Mouse (Mus musculus) midbrain, embryonic 12.5 days (tissue): ENCODE measurements around the gene Arrb1. TPM values are rescaled to one million over a fixed set of nuclear protein-coding genes. Genes with fewer than 3 reads are reported as not detected.

Source experiments
- ATAC-seq: fragments of 200-750 bp; cut with Nextera tagmentation; 2 replicates; pipeline ENCODE4 v1.8.0; 2017; ENCODE audit warnings: low read depth, moderate TSS enrichment, moderate library complexity; ENCODE audit not compliant: low FRiP score
- H3K27ac ChIP-seq: fragments of 300-500 bp; sonication (generic); replicated peaks from 2 replicates; pipeline ENCODE4 v1.5.1; 2016; ENCODE audit warnings: mild to moderate bottlenecking
- H3K27me3 ChIP-seq: fragments of 300-500 bp; sonication (generic); 2 replicates; pipeline ENCODE4 v1.6.1; 2016; ENCODE audit warnings: mild to moderate bottlenecking
- H3K36me3 ChIP-seq: fragments of 300-500 bp; sonication (generic); 2 replicates; pipeline ENCODE4 v1.6.1; 2016
- H3K4me1 ChIP-seq: fragments of 300-500 bp; sonication (generic); 2 replicates; pipeline ENCODE4 v1.6.1; 2016
- H3K4me2 ChIP-seq: fragments of 300-500 bp; sonication (generic); replicated peaks from 2 replicates; pipeline ENCODE4 v1.6.1; 2016; ENCODE audit warnings: mild to moderate bottlenecking, moderate library complexity
- H3K4me3 ChIP-seq: fragments of 300-500 bp; sonication (generic); 2 replicates; pipeline ENCODE4 v1.5.1; 2016; ENCODE audit warnings: mild to moderate bottlenecking
- H3K9ac ChIP-seq: fragments of 300-500 bp; sonication (generic); replicated peaks from 2 replicates; pipeline ENCODE4 v1.6.1; 2016; ENCODE audit warnings: mild to moderate bottlenecking, moderate library complexity
- H3K9me3 ChIP-seq: fragments of 300-500 bp; sonication (generic); 2 replicates; pipeline ENCODE4 v1.6.1; 2016; ENCODE audit warnings: mild to moderate bottlenecking
- WGBS: fragments of 180-500 bp; shearing (Covaris S2); methylation state at CpG from one replicate; pipeline ENCODE4 v1.1.7; 2016; 5-methylcytosine and 5-hydroxymethylcytosine counted together
- polyA plus RNA-seq: library from polyadenylated mRNA; unstranded; fragments of >200 nt; fragmentation: Nextera tagmentation; extraction: Ambion mirVana; gene quantifications from 2 replicates; pipeline ENCODE4 v1.2.1, GENCODE M21; 2016

Arrb1 gene
- polyA plus RNA-seq, 1 experiment from 2014 or later, result 13.4 TPM

- Histone ChIP-seq H3K4me2 (no peak overlapping the region), H3K9ac (no peak overlapping the region), H3K9me3 (no peaks in the 10 kb centered on the region), H3K27me3 (peaks cover 40% of the 10 kb centered on the region), H3K4me1 (peaks cover 19% of the 10 kb centered on the region), H3K27ac (no peak overlapping the region), H3K4me3 (no peak overlapping the region), H3K36me3 (no peaks in the 10 kb centered on the region)
- no peak for ATAC-seq
- WGBS, result 56% methylated on average over 7 of the region's 7 CpGs
Observed at GRCm38 (mm10) chr7:99582306-99582705, 47.0 kb downstream of the Arrb1 start.

GRCm38 (mm10) chr7:99582867-99583266, 47.6 kb downstream of the Arrb1 start:
- Histone ChIP-seq H3K36me3 (no peaks in the 10 kb centered on the region), H3K4me1 (peaks cover 22% of the 10 kb centered on the region), H3K27ac (no peak overlapping the region), H3K9me3 (no peaks in the 10 kb centered on the region), H3K4me2 (no peak overlapping the region), H3K4me3 (no peak overlapping the region), H3K27me3 (peaks cover 41% of the 10 kb centered on the region), H3K9ac (no peak overlapping the region)
- 54% methylated on average over 4 of the region's 4 CpGs for WGBS
- no peak for ATAC-seq

GRCm38 (mm10) chr7:99583625-99584024, 48.4 kb downstream of the Arrb1 start:
- Histone ChIP-seq H3K36me3 (no peaks in the 10 kb centered on the region), H3K9me3 (no peaks in the 10 kb centered on the region), H3K4me3 (no peak overlapping the region), H3K4me1 (peaks cover 22% of the 10 kb centered on the region), H3K9ac (no peak overlapping the region), H3K27ac (no peak overlapping the region), H3K27me3 (peaks cover 49% of the 10 kb centered on the region), H3K4me2 (no peak overlapping the region)
- 93% methylated on average over 5 of the region's 5 CpGs for whole genome bisulfite sequencing
- no peak for ATAC-seq

- Histone ChIP-seq H3K9ac (no peak overlapping the region), H3K27me3 (peaks cover 44% of the 10 kb centered on the region), H3K36me3 (no peaks in the 10 kb centered on the region), H3K9me3 (no peaks in the 10 kb centered on the region), H3K4me1 (peaks cover 17% of the 10 kb centered on the region), H3K4me2 (no peak overlapping the region), H3K27ac (no peak overlapping the region), H3K4me3 (no peak overlapping the region)
- 90% methylated on average over 8 of the region's 8 CpGs for WGBS
- ATAC-seq, result no peak
Observed at GRCm38 (mm10) chr7:99585976-99586375, 50.7 kb downstream of the Arrb1 start.

GRCm38 (mm10) chr7:99590064-99590463, 54.8 kb downstream of the Arrb1 start:
- no peaks in the 10 kb centered on the region for H3K9me3 ChIP-seq
- peaks cover 34% of the 10 kb centered on the region for H3K27me3 ChIP-seq
- WGBS, result 4% methylated on average over 3 of the region's 3 CpGs
- H3K27ac ChIP-seq, result no peak overlapping the region
- no peak overlapping the region for H3K4me2 ChIP-seq
- peaks cover 22% of the 10 kb centered on the region for H3K36me3 ChIP-seq
- H3K9ac ChIP-seq, result no peak overlapping the region
- peaks cover 15% of the 10 kb centered on the region for H3K4me1 ChIP-seq
- H3K4me3 ChIP-seq, result no peak overlapping the region
- ATAC-seq, result no peak

- H3K27me3 ChIP-seq, result peaks cover 30% of the 10 kb centered on the region
- no peak for ATAC-seq
- no peak overlapping the region for H3K4me3 ChIP-seq
- peaks cover 15% of the 10 kb centered on the region for H3K4me1 ChIP-seq
- H3K4me2 ChIP-seq, result no peak overlapping the region
- no peak overlapping the region for H3K9ac ChIP-seq
- 65% methylated on average over 5 of the region's 5 CpGs for WGBS
- H3K36me3 ChIP-seq, result peaks cover 25% of the 10 kb centered on the region
- no peak overlapping the region for H3K27ac ChIP-seq
- no peaks in the 10 kb centered on the region for H3K9me3 ChIP-seq
Observed at GRCm38 (mm10) chr7:99590646-99591045, 55.4 kb downstream of the Arrb1 start.

- Histone ChIP-seq H3K27ac (no peak overlapping the region), H3K9ac (no peak overlapping the region), H3K4me2 (no peak overlapping the region), H3K9me3 (no peaks in the 10 kb centered on the region), H3K27me3 (peaks cover 25% of the 10 kb centered on the region), H3K4me3 (no peak overlapping the region), H3K4me1 (peaks cover 6% of the 10 kb centered on the region), H3K36me3 (peaks cover 38% of the 10 kb centered on the region)
- WGBS, result 96% methylated on average over 3 of the region's 3 CpGs
- ATAC-seq, result no peak
Observed at GRCm38 (mm10) chr7:99592669-99593068, 57.4 kb downstream of the Arrb1 start.

- no peak overlapping the region for H3K4me2 ChIP-seq
- H3K27me3 ChIP-seq, result peaks cover 11% of the 10 kb centered on the region
- H3K36me3 ChIP-seq, result peaks cover 41% of the 10 kb centered on the region
- ATAC-seq, result no peak
- H3K9ac ChIP-seq, result no peak overlapping the region
- H3K27ac ChIP-seq, result 0 out of 2 replicates have a peak overlapping the region, but pooled peaks have one; percentile 25
- 86% methylated on average over 15 of the region's 15 CpGs for WGBS
- peaks cover 6% of the 10 kb centered on the region for H3K4me1 ChIP-seq
- no peaks in the 10 kb centered on the region for H3K9me3 ChIP-seq
- H3K4me3 ChIP-seq, result no peak overlapping the region
Observed at GRCm38 (mm10) chr7:99593868-99594803, 58.9 kb downstream of the Arrb1 start.

GRCm38 (mm10) chr7:99598722-99599121, 63.5 kb downstream of the Arrb1 start:
- WGBS, result 74% methylated on average over 4 of the region's 4 CpGs
- no peaks in the 10 kb centered on the region for H3K27me3 ChIP-seq
- peaks cover 59% of the 10 kb centered on the region for H3K36me3 ChIP-seq
- no peak for ATAC-seq
- H3K4me2 ChIP-seq, result no peak overlapping the region
- no peak overlapping the region for H3K4me3 ChIP-seq
- no peak overlapping the region for H3K9ac ChIP-seq
- no peaks in the 10 kb centered on the region for H3K9me3 ChIP-seq
- no peak overlapping the region for H3K27ac ChIP-seq
- no peaks in the 10 kb centered on the region for H3K4me1 ChIP-seq

GRCm38 (mm10) chr7:99603875-99604662, 68.8 kb downstream of the Arrb1 start:
- no peak overlapping the region for H3K4me2 ChIP-seq
- H3K27ac ChIP-seq, result no peak overlapping the region
- WGBS, result 89% methylated on average over 8 of the region's 8 CpGs
- no peaks in the 10 kb centered on the region for H3K4me1 ChIP-seq
- ATAC-seq, result no peak
- H3K9me3 ChIP-seq, result no peaks in the 10 kb centered on the region
- no peak overlapping the region for H3K4me3 ChIP-seq
- H3K36me3 ChIP-seq, result peaks cover 29% of the 10 kb centered on the region
- H3K9ac ChIP-seq, result no peak overlapping the region
- no peaks in the 10 kb centered on the region; the same call in 1 of the 2 replicates for H3K27me3 ChIP-seq

- H3K27me3 ChIP-seq, result no peaks in the 10 kb centered on the region; the same call in 1 of the 2 replicates
- no peaks in the 10 kb centered on the region for H3K9me3 ChIP-seq
- no peak overlapping the region for H3K4me3 ChIP-seq
- no peak overlapping the region for H3K27ac ChIP-seq
- H3K36me3 ChIP-seq, result peaks cover 24% of the 10 kb centered on the region
- 98% methylated on average over 2 of the region's 2 CpGs for WGBS
- no peak overlapping the region for H3K4me2 ChIP-seq
- H3K4me1 ChIP-seq, result no peaks in the 10 kb centered on the region
- H3K9ac ChIP-seq, result no peak overlapping the region
- ATAC-seq, result no peak
Observed at GRCm38 (mm10) chr7:99605058-99605457, 69.8 kb downstream of the Arrb1 start.

- Histone ChIP-seq H3K9ac (no peak overlapping the region), H3K9me3 (no peaks in the 10 kb centered on the region), H3K36me3 (peaks cover 13% of the 10 kb centered on the region), H3K27me3 (no peaks in the 10 kb centered on the region; the same call in 1 of the 2 replicates), H3K4me2 (no peak overlapping the region), H3K27ac (no peak overlapping the region), H3K4me1 (no peaks in the 10 kb centered on the region), H3K4me3 (no peak overlapping the region)
- WGBS, result 89% methylated on average over 11 of the region's 11 CpGs
- ATAC-seq, result no peak
Observed at GRCm38 (mm10) chr7:99606303-99606702, 71.0 kb downstream of the Arrb1 start.
